Mouse (Mus musculus): Measurements from ENCODE around the gene Mlc1. TPM values are rescaled to one million over a fixed set of nuclear protein-coding genes. Genes with fewer than 3 reads are reported as not detected.

The Mlc1 gene
- polyA plus RNA-seq, 2 experiments, result not detected

DNA sequence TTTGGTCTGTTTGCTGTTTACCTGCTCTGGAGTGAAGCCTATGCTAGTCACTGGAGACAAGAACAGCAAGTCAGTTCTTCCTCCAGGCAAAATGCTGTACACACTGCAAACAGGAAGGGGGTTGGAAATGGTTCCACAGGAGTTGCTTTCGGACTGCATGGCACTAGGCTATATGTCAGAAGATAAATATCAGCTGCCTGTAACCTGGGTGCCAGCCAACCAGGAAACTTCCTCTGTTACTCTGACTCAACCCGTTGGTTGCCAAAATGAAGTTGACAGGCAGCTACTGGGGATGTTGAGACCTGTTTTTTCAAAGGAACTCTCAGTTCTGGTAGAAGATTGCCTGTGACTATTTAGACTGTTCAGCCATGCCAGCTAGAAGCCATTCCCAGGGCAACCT is 10.4 kb upstream of the Mlc1 start:
- no peaks in the 10 kb centered on the region for H3K36me3 ChIP-seq (replicated peaks; ENCODE audit: control insufficient read depth, insufficient read depth, low read depth)
- H3K9me3 ChIP-seq (ENCODE audit: control insufficient read depth, low read length), result no peaks in the 10 kb centered on the region
- H3K4me2 ChIP-seq (ENCODE audit: low read depth), result no peak overlapping the region
- DNase-seq (ENCODE audit: low read depth in 3 of 3, low spot score in 3 of 3) (no peak), ATAC-seq (ENCODE audit: insufficient read depth) (no peak)
- no peaks in the 10 kb centered on the region for H3K27me3 ChIP-seq (ENCODE audit: control insufficient read depth, insufficient read depth, low read length)
- no peak overlapping the region for H3K9ac ChIP-seq (replicated peaks)
- H3K4me3 ChIP-seq (ENCODE audit: insufficient read depth in 1 of 2, low read depth in 2 of 2, low read length in 2 of 2), result no peak overlapping the region
- no peak for TF ChIP-seq EP300 (IDR thresholded peaks at IDR 0.05; ENCODE audit: low read depth)
- no peak for TF ChIP-seq CTCF (IDR thresholded peaks at IDR 0.05; ENCODE audit: low read depth)
- 30% methylated on average over 2 of the region's 2 CpGs for WGBS (ENCODE audit: insufficient replicate concordance)
- H3K27ac ChIP-seq, result no peak overlapping the region
- no peaks in the 10 kb centered on the region for H3K4me1 ChIP-seq (replicated peaks; ENCODE audit: control insufficient read depth in 2 of 2, insufficient read depth in 2 of 2, low read length in 1 of 2)

- no peak for ATAC-seq (ENCODE audit: insufficient read depth)
- no peak within 1 kb of the TSS for H3K4me2 ChIP-seq (ENCODE audit: low read depth)
- H3K9me3 ChIP-seq (ENCODE audit: control insufficient read depth, low read length), result no peaks in the 10 kb centered on the region
- no peak for DNase-seq (ENCODE audit: low read depth in 3 of 3, low spot score in 3 of 3)
- H3K27ac ChIP-seq, result no peak within 1 kb of the TSS
- no peak within 1 kb of the TSS for H3K4me3 ChIP-seq (ENCODE audit: insufficient read depth in 1 of 2, low read depth in 2 of 2, low read length in 2 of 2)
- no peak within 1 kb of the TSS for H3K9ac ChIP-seq (replicated peaks)
- no peaks in the 10 kb centered on the region for H3K4me1 ChIP-seq (replicated peaks; ENCODE audit: control insufficient read depth in 2 of 2, insufficient read depth in 2 of 2, low read length in 1 of 2)
- TF ChIP-seq EP300 (IDR thresholded peaks at IDR 0.05; ENCODE audit: low read depth), result no peak
- H3K36me3 ChIP-seq (replicated peaks; ENCODE audit: control insufficient read depth, insufficient read depth, low read depth), result no peaks in the 10 kb centered on the region
- 80% methylated on average over 31 of the region's 31 CpGs for WGBS (ENCODE audit: insufficient replicate concordance)
- no peaks in the 10 kb centered on the region for H3K27me3 ChIP-seq (ENCODE audit: control insufficient read depth, insufficient read depth, low read length)
These were observed 3.8 kb upstream of the Mlc1 start, which contains the start of gene Mov10l1 for GRCm38 (mm10) chr15:88982534-88983079. TSS of gene Mov10l1 (plus strand) at chr15:88982909.

DNA sequence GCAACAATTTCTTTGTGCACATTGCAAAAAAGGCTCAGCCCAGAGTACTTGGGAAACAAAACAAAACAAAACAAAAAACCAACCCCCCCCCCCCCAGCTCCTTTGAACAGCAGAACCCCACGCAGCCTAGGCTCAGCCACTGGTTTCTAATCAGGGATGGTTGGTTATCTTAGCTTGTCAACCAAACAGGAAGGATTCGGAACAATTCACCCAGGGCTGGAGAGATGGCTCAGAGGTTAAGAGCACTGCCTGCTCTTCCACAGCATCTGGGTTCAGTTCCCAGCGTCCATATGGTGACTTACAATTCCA is 285 bp upstream of the Mlc1 start:
- H3K9me3 ChIP-seq (ENCODE audit: control insufficient read depth, low read length), result no peaks in the 10 kb centered on the region
- no peaks in the 10 kb centered on the region for H3K27me3 ChIP-seq (ENCODE audit: control insufficient read depth, insufficient read depth, low read length)
- H3K9ac ChIP-seq (replicated peaks), result no peak overlapping the region
- no peaks in the 10 kb centered on the region for H3K4me1 ChIP-seq (replicated peaks; ENCODE audit: control insufficient read depth in 2 of 2, insufficient read depth in 2 of 2, low read length in 1 of 2)
- no peak for TF ChIP-seq CTCF (IDR thresholded peaks at IDR 0.05; ENCODE audit: low read depth)
- no peak for TF ChIP-seq EP300 (IDR thresholded peaks at IDR 0.05; ENCODE audit: low read depth)
- DNase-seq (ENCODE audit: low read depth in 3 of 3, low spot score in 3 of 3) (no peak), ATAC-seq (ENCODE audit: insufficient read depth) (no peak)
- H3K36me3 ChIP-seq (replicated peaks; ENCODE audit: control insufficient read depth, insufficient read depth, low read depth), result no peaks in the 10 kb centered on the region
- no peak overlapping the region for H3K4me3 ChIP-seq (ENCODE audit: insufficient read depth in 1 of 2, low read depth in 2 of 2, low read length in 2 of 2)
- no peak overlapping the region for H3K27ac ChIP-seq
- no peak overlapping the region for H3K4me2 ChIP-seq (ENCODE audit: low read depth)
- WGBS (ENCODE audit: insufficient replicate concordance), result 29% methylated on average over 3 of the region's 3 CpGs

- H3K4me1 ChIP-seq (replicated peaks; ENCODE audit: control insufficient read depth in 2 of 2, insufficient read depth in 2 of 2, low read length in 1 of 2), result no peaks in the 10 kb centered on the region
- H3K36me3 ChIP-seq (replicated peaks; ENCODE audit: control insufficient read depth, insufficient read depth, low read depth), result no peaks in the 10 kb centered on the region
- H3K27me3 ChIP-seq (ENCODE audit: control insufficient read depth, insufficient read depth, low read length), result no peaks in the 10 kb centered on the region
- H3K4me3 ChIP-seq (ENCODE audit: insufficient read depth in 1 of 2, low read depth in 2 of 2, low read length in 2 of 2), result no peak overlapping the region
- ATAC-seq (ENCODE audit: insufficient read depth) (no peak), DNase-seq (ENCODE audit: low read depth in 3 of 3, low spot score in 3 of 3) (no peak)
- TF ChIP-seq CTCF (IDR thresholded peaks at IDR 0.05; ENCODE audit: low read depth), result no peak
- TF ChIP-seq EP300 (IDR thresholded peaks at IDR 0.05; ENCODE audit: low read depth), result no peak
- 61% methylated on average over 4 of the region's 4 CpGs for WGBS (ENCODE audit: insufficient replicate concordance)
- no peak overlapping the region for H3K27ac ChIP-seq
- no peak overlapping the region for H3K4me2 ChIP-seq (ENCODE audit: low read depth)
- no peaks in the 10 kb centered on the region for H3K9me3 ChIP-seq (ENCODE audit: control insufficient read depth, low read length)
- no peak overlapping the region for H3K9ac ChIP-seq (replicated peaks)
These were observed 6.5 kb downstream of the Mlc1 start for GRCm38 (mm10) chr15:88972300-88972699.

DNA sequence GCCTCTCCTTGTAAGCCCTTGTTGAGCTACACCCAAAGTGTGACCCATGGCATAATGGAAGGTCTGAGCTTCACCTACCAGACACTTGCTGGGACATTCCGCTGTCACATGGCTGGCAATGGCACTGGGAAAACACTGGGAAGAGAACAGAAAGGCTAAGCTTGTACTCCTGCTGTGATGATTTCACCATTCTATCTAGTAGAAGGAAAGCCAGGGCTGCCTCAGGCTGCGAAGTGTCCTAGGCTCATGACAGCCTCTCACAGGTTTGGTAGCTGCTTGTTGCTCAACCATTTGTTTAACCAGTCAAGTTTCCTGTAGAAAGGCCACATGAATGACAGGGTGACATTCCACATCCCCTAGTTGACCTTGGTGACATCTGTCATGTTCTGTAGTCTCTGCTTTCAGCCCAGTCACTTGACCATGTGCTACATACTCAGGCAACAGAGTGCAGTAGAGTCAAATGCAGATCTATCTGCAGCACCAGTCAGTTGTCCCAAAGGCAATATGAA is 14.7 kb downstream of the Mlc1 start:
- no peak for ATAC-seq (ENCODE audit: insufficient read depth)
- WGBS (ENCODE audit: insufficient replicate concordance), result 48% methylated on average over 2 of the region's 2 CpGs

More for the DNA sequence above, 14.7 kb downstream of the Mlc1 start:
- TF ChIP-seq EP300 (IDR thresholded peaks at IDR 0.05; ENCODE audit: low read depth) (no peak), CTCF (IDR thresholded peaks at IDR 0.05; ENCODE audit: low read depth) (no peak)
- H3K4me3 ChIP-seq (ENCODE audit: insufficient read depth in 1 of 2, low read depth in 2 of 2, low read length in 2 of 2), result no peak overlapping the region
- peak; percentile 2 to 24 (median 7) for DNase-seq (ENCODE audit: low read depth in 3 of 3, low spot score in 3 of 3)
- H3K9ac ChIP-seq (replicated peaks), result no peak overlapping the region
- no peaks in the 10 kb centered on the region for H3K4me1 ChIP-seq (replicated peaks; ENCODE audit: control insufficient read depth in 2 of 2, insufficient read depth in 2 of 2, low read length in 1 of 2)
- no peaks in the 10 kb centered on the region for H3K36me3 ChIP-seq (replicated peaks; ENCODE audit: control insufficient read depth, insufficient read depth, low read depth)
- H3K4me2 ChIP-seq (ENCODE audit: low read depth), result no peak overlapping the region
- no peaks in the 10 kb centered on the region for H3K9me3 ChIP-seq (ENCODE audit: control insufficient read depth, low read length)
- H3K27ac ChIP-seq, result no peak overlapping the region
- no peaks in the 10 kb centered on the region for H3K27me3 ChIP-seq (ENCODE audit: control insufficient read depth, insufficient read depth, low read length)
